Mouse (Mus musculus) thymus, adult 2 months (tissue): ENCODE measurements around the gene Mxra8. TPM values are rescaled to one million over a fixed set of nuclear protein-coding genes. Genes with fewer than 3 reads are reported as not detected.

Experiments used
- DNase-seq: peaks from one replicate; pipeline ENCODE4 v3.0.0; 2021
- H3K27ac ChIP-seq: fragments of 200-500 bp; 2 replicates; pipeline ENCODE4 v1.5.1; 2012; ENCODE audit warnings: low read length, control low read depth; ENCODE audit not compliant: control insufficient read depth, insufficient read depth
- H3K27me3 ChIP-seq: fragments of 200-500 bp; 2 replicates; pipeline ENCODE4 v1.6.1; 2012; ENCODE audit warnings: mild to moderate bottlenecking, low read length, moderate library complexity, mixed read lengths; ENCODE audit not compliant: control insufficient read depth, insufficient read depth
- H3K36me3 ChIP-seq: fragments of 200-500 bp; 2 replicates; pipeline ENCODE4 v1.6.1; 2012; ENCODE audit warnings: mild to moderate bottlenecking, low read length, moderate library complexity; ENCODE audit not compliant: control insufficient read depth, insufficient read depth
- H3K4me1 ChIP-seq: fragments of 200-500 bp; replicated peaks from 2 replicates; pipeline ENCODE4 v1.6.1; 2012; ENCODE audit warnings: low read length; ENCODE audit not compliant: control insufficient read depth, insufficient read depth
- H3K4me3 ChIP-seq: fragments of 200-500 bp; 2 replicates; pipeline ENCODE4 v1.5.1; 2012; ENCODE audit warnings: mild to moderate bottlenecking, low read length, control low read depth, moderate library complexity; ENCODE audit not compliant: control insufficient read depth, insufficient read depth
- CTCF ChIP-seq: fragments of 200-500 bp; IDR thresholded peaks from 2 replicates; pipeline ENCODE4 v1.5.1; 2012; ENCODE audit warnings: mild to moderate bottlenecking, control low read depth, low read length, moderate library complexity, borderline replicate concordance; ENCODE audit not compliant: control insufficient read depth, poor library complexity, insufficient read depth; ENCODE audit errors: extremely low read depth
- POLR2A ChIP-seq: fragments of 200-500 bp; IDR thresholded peaks from 2 replicates; pipeline ENCODE4 v1.6.1; 2012; ENCODE audit warnings: mild to moderate bottlenecking, low read length, control low read depth, moderate library complexity; ENCODE audit not compliant: control insufficient read depth, poor library complexity, insufficient read depth; ENCODE audit errors: extremely low read depth
- WGBS: fragments of 180-500 bp; shearing (Covaris S2); methylation state at CpG from one replicate; pipeline ENCODE4 v1.1.7; 2018; 5-methylcytosine and 5-hydroxymethylcytosine counted together
- polyA plus RNA-seq: library from polyadenylated mRNA; depleted of rRNA; stranded (reverse); fragments of >200 nt; gene quantifications from 2 replicates; pipeline ENCODE4 v1.2.3, GENCODE M21; 2012

Mxra8 gene
- polyA plus RNA-seq, 1 experiment, result 43.4 TPM

GRCm38 (mm10) chr4:155832321-155832720, 7.2 kb upstream of the Mxra8 start:
- no peak overlapping the region; the same call in 1 of the 2 replicates for H3K27ac ChIP-seq

GRCm38 (mm10) chr4:155833234-155833633, 6.2 kb upstream of the Mxra8 start:
- peaks cover 21% of the 10 kb centered on the region for H3K4me1 ChIP-seq
- H3K36me3 ChIP-seq, result 0 out of 2 replicates have a peak, but pooled peaks cover 4% of the 10 kb centered on the region
- DNase-seq, result no peak
- no peaks in the 10 kb centered on the region for H3K27me3 ChIP-seq
- H3K4me3 ChIP-seq, result no peak overlapping the region
- no peak overlapping the region for H3K27ac ChIP-seq
- no peak for TF ChIP-seq POLR2A
- TF ChIP-seq CTCF, result no peak
- 89% methylated on average over 4 of the region's 4 CpGs for WGBS

More at GRCm38 (mm10) chr4:155832321-155832720, 7.2 kb upstream of the Mxra8 start:
- TF ChIP-seq CTCF, result no peak
- no peak for TF ChIP-seq POLR2A
- 0 out of 2 replicates have a peak, but pooled peaks cover 4% of the 10 kb centered on the region for H3K36me3 ChIP-seq
- 62% methylated on average over 10 of the region's 10 CpGs for WGBS
- DNase-seq, result no peak
- H3K27me3 ChIP-seq, result no peaks in the 10 kb centered on the region
- peak overlapping the region; percentile 71 for H3K4me3 ChIP-seq
- peaks cover 17% of the 10 kb centered on the region for H3K4me1 ChIP-seq

- Histone ChIP-seq H3K27ac (no peak overlapping the region), H3K27me3 (no peaks in the 10 kb centered on the region), H3K36me3 (0 out of 2 replicates have a peak, but pooled peaks cover 4% of the 10 kb centered on the region), H3K4me1 (peaks cover 21% of the 10 kb centered on the region), H3K4me3 (no peak overlapping the region)
- 46% methylated on average over 2 of the region's 2 CpGs for WGBS
- TF ChIP-seq CTCF (peak; percentile 64; the same call in 1 of the 2 replicates), POLR2A (no peak)
- peak; percentile 63 for DNase-seq
Observed at GRCm38 (mm10) chr4:155833836-155834235, 5.6 kb upstream of the Mxra8 start.

GRCm38 (mm10) chr4:155837404-155838010, 2.0 kb upstream of the Mxra8 start:
- WGBS, result 29% methylated on average over 11 of the region's 11 CpGs
- no peak overlapping the region for H3K4me3 ChIP-seq
- 0 out of 2 replicates have a peak, but pooled peaks cover 4% of the 10 kb centered on the region for H3K36me3 ChIP-seq
- no peak for DNase-seq
- no peaks in the 10 kb centered on the region for H3K27me3 ChIP-seq
- TF ChIP-seq POLR2A, result no peak
- no peak for TF ChIP-seq CTCF
- no peak overlapping the region for H3K27ac ChIP-seq
- H3K4me1 ChIP-seq, result peaks cover 26% of the 10 kb centered on the region

- Histone ChIP-seq H3K4me1 (peaks cover 24% of the 10 kb centered on the region), H3K4me3 (no peak overlapping the region), H3K27me3 (no peaks in the 10 kb centered on the region), H3K36me3 (no peaks in the 10 kb centered on the region), H3K27ac (no peak overlapping the region)
- no peak for DNase-seq
- no peak for TF ChIP-seq POLR2A
- 82% methylated on average over 8 of the region's 8 CpGs for WGBS
Observed at GRCm38 (mm10) chr4:155838187-155839153, 1.0 kb upstream of the Mxra8 start.

- no peaks in the 10 kb centered on the region for H3K36me3 ChIP-seq
- TF ChIP-seq CTCF (no peak), POLR2A (no peak)
- no peak for DNase-seq
- H3K4me3 ChIP-seq, result peak overlapping the region; percentile 39
- 22% methylated on average over 8 of the region's 8 CpGs for WGBS
- peaks cover 21% of the 10 kb centered on the region for H3K4me1 ChIP-seq
- H3K27ac ChIP-seq, result no peak overlapping the region
- H3K27me3 ChIP-seq, result no peaks in the 10 kb centered on the region
Observed at GRCm38 (mm10) chr4:155840076-155841002, 859 bp downstream of the Mxra8 start.
